Mouse (Mus musculus): Measurements from ENCODE around the gene Asb15. TPM values are rescaled to one million over a fixed set of nuclear protein-coding genes. Genes with fewer than 3 reads are reported as not detected.

Gene Asb15
- polyA plus RNA-seq, 1 experiment from 2014 or later: not detected

- Histone ChIP-seq H3K4me3 (ENCODE audit: low read depth, low read length) (no peak overlapping the region), H3K36me3 (ENCODE audit: control insufficient read depth, insufficient read depth, low read length) (no peaks in the 10 kb centered on the region), H3K9ac (ENCODE audit: low read length) (no peak overlapping the region), H3K4me2 (peak overlapping the region; percentile 2; the same call in 1 of the 2 replicates), H3K9me3 (ENCODE audit: control insufficient read depth, low read length) (no peaks in the 10 kb centered on the region), H3K4me1 (ENCODE audit: control insufficient read depth, insufficient read depth, low read length) (peaks cover 7% of the 10 kb centered on the region), H3K27ac (ENCODE audit: low read depth, low read length) (no peak overlapping the region), H3K27me3 (ENCODE audit: control insufficient read depth, insufficient read depth, low read length) (no peaks in the 10 kb centered on the region)
- whole genome bisulfite sequencing: 69% methylated on average over 11 of the region's 11 CpGs
- DNase-seq (ENCODE audit: low spot score, missing footprints) (no peak), ATAC-seq (ENCODE audit: low FRiP score) (no peak)
Observed at GRCm38 (mm10) chr6:24530711-24531420, 2.9 kb downstream of the Asb15 start.

GRCm38 (mm10) chr6:24532804-24533203, 4.9 kb downstream of the Asb15 start:
- WGBS: 83% methylated on average over 3 of the region's 3 CpGs
- H3K4me1 ChIP-seq (ENCODE audit: control insufficient read depth, insufficient read depth, low read length): peaks cover 3% of the 10 kb centered on the region; the same call in 1 of the 2 replicates
- H3K4me2 ChIP-seq: no peak overlapping the region
- no peak overlapping the region for H3K9ac ChIP-seq (ENCODE audit: low read length)
- no peaks in the 10 kb centered on the region for H3K36me3 ChIP-seq (ENCODE audit: control insufficient read depth, insufficient read depth, low read length)
- no peaks in the 10 kb centered on the region for H3K9me3 ChIP-seq (ENCODE audit: control insufficient read depth, low read length)
- DNase-seq (ENCODE audit: low spot score, missing footprints) (no peak), ATAC-seq (ENCODE audit: low FRiP score) (no peak)
- H3K27me3 ChIP-seq (ENCODE audit: control insufficient read depth, insufficient read depth, low read length): no peaks in the 10 kb centered on the region
- H3K4me3 ChIP-seq (ENCODE audit: low read depth, low read length): no peak overlapping the region
- H3K27ac ChIP-seq (ENCODE audit: low read depth, low read length): no peak overlapping the region

- ATAC-seq (ENCODE audit: low FRiP score) (no peak), DNase-seq (ENCODE audit: low spot score, missing footprints) (no peak)
- H3K36me3 ChIP-seq (ENCODE audit: control insufficient read depth, insufficient read depth, low read length): no peaks in the 10 kb centered on the region
- H3K4me2 ChIP-seq: no peak overlapping the region
- 90% methylated on average over 3 of the region's 3 CpGs for WGBS
- H3K27ac ChIP-seq (ENCODE audit: low read depth, low read length): no peak overlapping the region
- no peaks in the 10 kb centered on the region for H3K4me1 ChIP-seq (ENCODE audit: control insufficient read depth, insufficient read depth, low read length)
- no peak overlapping the region for H3K9ac ChIP-seq (ENCODE audit: low read length)
- H3K4me3 ChIP-seq (ENCODE audit: low read depth, low read length): no peak overlapping the region
- H3K9me3 ChIP-seq (ENCODE audit: control insufficient read depth, low read length): no peaks in the 10 kb centered on the region
- H3K27me3 ChIP-seq (ENCODE audit: control insufficient read depth, insufficient read depth, low read length): no peaks in the 10 kb centered on the region
Observed at GRCm38 (mm10) chr6:24538435-24538834, 10.5 kb downstream of the Asb15 start.

GRCm38 (mm10) chr6:24540106-24540505, 12.2 kb downstream of the Asb15 start:
- no peaks in the 10 kb centered on the region for H3K27me3 ChIP-seq (ENCODE audit: control insufficient read depth, insufficient read depth, low read length)
- no peak overlapping the region for H3K4me2 ChIP-seq
- WGBS: 79% methylated on average over 4 of the region's 4 CpGs
- H3K9me3 ChIP-seq (ENCODE audit: control insufficient read depth, low read length): no peaks in the 10 kb centered on the region
- H3K4me1 ChIP-seq (ENCODE audit: control insufficient read depth, insufficient read depth, low read length): no peaks in the 10 kb centered on the region
- no peak overlapping the region for H3K9ac ChIP-seq (ENCODE audit: low read length)
- no peaks in the 10 kb centered on the region for H3K36me3 ChIP-seq (ENCODE audit: control insufficient read depth, insufficient read depth, low read length)
- H3K27ac ChIP-seq (ENCODE audit: low read depth, low read length): no peak overlapping the region
- DNase-seq (ENCODE audit: low spot score, missing footprints): no peak
- H3K4me3 ChIP-seq (ENCODE audit: low read depth, low read length): no peak overlapping the region
- ATAC-seq (ENCODE audit: low FRiP score): no peak

GRCm38 (mm10) chr6:24542393-24542792, 14.4 kb downstream of the Asb15 start:
- ATAC-seq (ENCODE audit: low FRiP score) (no peak), DNase-seq (ENCODE audit: low spot score, missing footprints) (no peak)
- H3K27ac ChIP-seq (ENCODE audit: low read depth, low read length): no peak overlapping the region

GRCm38 (mm10) chr6:24543119-24543591, 15.2 kb downstream of the Asb15 start:
- DNase-seq (ENCODE audit: low spot score, missing footprints): no peak
- ATAC-seq (ENCODE audit: low FRiP score): no peak
- WGBS: 82% methylated on average over 6 of the region's 6 CpGs

More at GRCm38 (mm10) chr6:24542393-24542792, 14.4 kb downstream of the Asb15 start:
- no peaks in the 10 kb centered on the region for H3K9me3 ChIP-seq (ENCODE audit: control insufficient read depth, low read length)
- no peak overlapping the region for H3K9ac ChIP-seq (ENCODE audit: low read length)
- H3K27me3 ChIP-seq (ENCODE audit: control insufficient read depth, insufficient read depth, low read length): no peaks in the 10 kb centered on the region
- no peaks in the 10 kb centered on the region for H3K36me3 ChIP-seq (ENCODE audit: control insufficient read depth, insufficient read depth, low read length)
- no peak overlapping the region for H3K4me2 ChIP-seq
- no peaks in the 10 kb centered on the region for H3K4me1 ChIP-seq (ENCODE audit: control insufficient read depth, insufficient read depth, low read length)
- H3K4me3 ChIP-seq (ENCODE audit: low read depth, low read length): no peak overlapping the region

GRCm38 (mm10) chr6:24546716-24547420, 18.9 kb downstream of the Asb15 start:
- Histone ChIP-seq H3K36me3 (ENCODE audit: control insufficient read depth, insufficient read depth, low read length) (no peaks in the 10 kb centered on the region), H3K4me1 (ENCODE audit: control insufficient read depth, insufficient read depth, low read length) (no peaks in the 10 kb centered on the region), H3K9me3 (ENCODE audit: control insufficient read depth, low read length) (no peaks in the 10 kb centered on the region), H3K9ac (ENCODE audit: low read length) (no peak overlapping the region), H3K27ac (ENCODE audit: low read depth, low read length) (no peak overlapping the region), H3K4me2 (no peak overlapping the region), H3K27me3 (ENCODE audit: control insufficient read depth, insufficient read depth, low read length) (no peaks in the 10 kb centered on the region), H3K4me3 (ENCODE audit: low read depth, low read length) (no peak overlapping the region)
- DNase-seq (ENCODE audit: low spot score, missing footprints) (no peak), ATAC-seq (ENCODE audit: low FRiP score) (no peak)
- 88% methylated on average over 1 of the region's 1 CpGs for WGBS

More at GRCm38 (mm10) chr6:24543119-24543591, 15.2 kb downstream of the Asb15 start:
- Histone ChIP-seq H3K4me2 (no peak overlapping the region), H3K9me3 (ENCODE audit: control insufficient read depth, low read length) (no peaks in the 10 kb centered on the region), H3K9ac (ENCODE audit: low read length) (no peak overlapping the region), H3K36me3 (ENCODE audit: control insufficient read depth, insufficient read depth, low read length) (no peaks in the 10 kb centered on the region), H3K27me3 (ENCODE audit: control insufficient read depth, insufficient read depth, low read length) (no peaks in the 10 kb centered on the region), H3K27ac (ENCODE audit: low read depth, low read length) (no peak overlapping the region), H3K4me3 (ENCODE audit: low read depth, low read length) (no peak overlapping the region), H3K4me1 (ENCODE audit: control insufficient read depth, insufficient read depth, low read length) (no peaks in the 10 kb centered on the region)

GRCm38 (mm10) chr6:24549801-24550200, 21.9 kb downstream of the Asb15 start:
- H3K4me3 ChIP-seq (ENCODE audit: low read depth, low read length): no peak overlapping the region
- WGBS: 86% methylated on average over 2 of the region's 2 CpGs
- H3K27ac ChIP-seq (ENCODE audit: low read depth, low read length): no peak overlapping the region
- H3K9me3 ChIP-seq (ENCODE audit: control insufficient read depth, low read length): no peaks in the 10 kb centered on the region
- H3K36me3 ChIP-seq (ENCODE audit: control insufficient read depth, insufficient read depth, low read length): no peaks in the 10 kb centered on the region
- H3K9ac ChIP-seq (ENCODE audit: low read length): no peak overlapping the region
- no peak overlapping the region for H3K4me2 ChIP-seq
- ATAC-seq (ENCODE audit: low FRiP score) (no peak), DNase-seq (ENCODE audit: low spot score, missing footprints) (no peak)
- H3K4me1 ChIP-seq (ENCODE audit: control insufficient read depth, insufficient read depth, low read length): no peaks in the 10 kb centered on the region
- no peaks in the 10 kb centered on the region for H3K27me3 ChIP-seq (ENCODE audit: control insufficient read depth, insufficient read depth, low read length)

GRCm38 (mm10) chr6:24552046-24552445, 24.1 kb downstream of the Asb15 start:
- ATAC-seq (ENCODE audit: low FRiP score): no peak
- Histone ChIP-seq H3K4me3 (ENCODE audit: low read depth, low read length) (no peak overlapping the region), H3K9ac (ENCODE audit: low read length) (no peak overlapping the region), H3K27ac (ENCODE audit: low read depth, low read length) (no peak overlapping the region), H3K4me1 (ENCODE audit: control insufficient read depth, insufficient read depth, low read length) (no peaks in the 10 kb centered on the region), H3K9me3 (ENCODE audit: control insufficient read depth, low read length) (no peaks in the 10 kb centered on the region), H3K27me3 (ENCODE audit: control insufficient read depth, insufficient read depth, low read length) (no peaks in the 10 kb centered on the region), H3K4me2 (no peak overlapping the region), H3K36me3 (ENCODE audit: control insufficient read depth, insufficient read depth, low read length) (no peaks in the 10 kb centered on the region)
- DNase-seq (ENCODE audit: low spot score, missing footprints): no peak
- WGBS: 82% methylated on average over 7 of the region's 7 CpGs

All from midbrain, embryonic 11.5 days (tissue).